In the genomic region with DNA sequence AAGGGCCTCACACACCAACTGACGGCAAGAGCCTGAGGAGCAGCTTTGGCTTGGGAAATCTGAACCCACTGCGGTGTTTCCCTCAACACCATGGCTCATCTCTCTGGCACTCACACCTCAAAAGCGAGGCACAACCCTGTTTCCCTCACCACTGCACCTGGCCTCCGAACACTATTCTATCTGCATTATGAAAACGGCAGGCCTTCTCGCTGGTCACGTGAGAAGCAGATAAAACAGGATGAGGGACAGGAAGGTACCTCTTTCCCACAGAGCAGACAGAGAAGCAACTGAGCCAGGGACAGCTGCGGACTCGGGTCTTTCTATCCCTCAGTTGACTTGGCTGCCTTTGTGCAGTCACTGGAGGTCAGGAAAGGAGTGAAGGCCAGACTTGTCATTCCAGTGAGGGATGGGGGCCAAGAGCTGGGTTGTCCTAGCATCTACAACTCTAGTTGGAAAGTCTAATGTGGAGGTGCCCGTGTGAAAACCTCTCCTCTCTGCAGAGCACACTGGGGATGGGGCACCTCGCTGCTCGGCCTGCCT, we compare ENCODE assay signal across 12 mouse cellular contexts. TPM values are rescaled to one million over a fixed set of nuclear protein-coding genes. Genes with fewer than 3 reads are reported as not detected.
DNase-seq lines count a peak whose midpoint lies in the region; ATAC-seq lines count a peak whose summit lies in the region.
"Had no signal": no experiment of that assay in that cellular context is flagged by ENCODE, and none has a peak within 500 bp of the region (broad histone marks: within the 10 kb centered on the region; RNA-seq: fewer than 3 reads in every experiment).

No protein-coding gene starts in this region.

- no peaks in the 10 kb centered on the region for H3K36me3 ChIP-seq in kidney, embryonic 15.5 days
- H3K36me3 ChIP-seq in liver, embryonic 16.5 days (ENCODE audit: control insufficient read depth, insufficient read depth): no peaks in the 10 kb centered on the region

- DNase-seq in CD4-positive, CD25-positive, alpha-beta regulatory T cell, adult 2 months (ENCODE audit: low read depth, low spot score): peak; percentile 4
- no peak for DNase-seq in kidney, adult 9 months
- DNase-seq in thymus, postnatal 36 days: peak; percentile 48 to 64
- no peak for DNase-seq in left cerebral cortex, postnatal 10 days (ENCODE audit: extremely low spot score in 1 of 2, low spot score in 2 of 2)
- DNase-seq in spleen, postnatal 14 days (ENCODE audit: low spot score in 2 of 2): no peak
- DNase-seq: lung, postnatal 14 days had no signal

- peak overlapping the region; percentile 54; the same call in 1 of the 2 replicates for H3K27ac ChIP-seq in kidney, embryonic 15.5 days
- 0 out of 2 replicates have a peak overlapping the region, but pooled peaks have one; percentile 12 for H3K27ac ChIP-seq in liver, embryonic 16.5 days (ENCODE audit: low read length)

- intact Hi-C loops in left cerebral cortex, postnatal 10 days (cut with DNase I): no loop called here

- no peak overlapping the region for H3K4me3 ChIP-seq in kidney, embryonic 15.5 days (replicated peaks)
- no peak overlapping the region for H3K4me3 ChIP-seq in liver, embryonic 16.5 days (ENCODE audit: low read depth, low read length)

- WGBS in kidney, embryonic 15.5 days: 81% methylated on average over 12 of the region's 12 CpGs
- WGBS in liver, embryonic 16.5 days (ENCODE audit: insufficient replicate concordance): 48% methylated on average over 12 of the region's 12 CpGs

- H3K9ac ChIP-seq in kidney, embryonic 15.5 days: no peak overlapping the region
- no peak overlapping the region for H3K9ac ChIP-seq in liver, embryonic 16.5 days (ENCODE audit: low read depth, low read length)

- no peak for ATAC-seq in CD4-positive, CD25-positive, alpha-beta regulatory T cell, adult 4 months
- no peak for ATAC-seq in kidney, embryonic 15.5 days (replicated peaks; ENCODE audit: low FRiP score)
- no peak for ATAC-seq in liver, embryonic 16.5 days (ENCODE audit: low read depth)
- ATAC-seq: activated CD4-positive, CD25-positive, alpha-beta regulatory T cell, adult 4 months; inflammation-experienced regulatory T-cells, adult 6 months had no signal

- H3K4me1 ChIP-seq in kidney, embryonic 15.5 days: peaks cover 50% of the 10 kb centered on the region
- H3K4me1 ChIP-seq in liver, embryonic 16.5 days (ENCODE audit: control insufficient read depth, low read depth, low read length): peaks cover 35% of the 10 kb centered on the region

- H3K4me2 ChIP-seq in kidney, embryonic 15.5 days: no peak overlapping the region
- no peak overlapping the region for H3K4me2 ChIP-seq in liver, embryonic 16.5 days (ENCODE audit: low read depth, low read length)

- no peaks in the 10 kb centered on the region for H3K27me3 ChIP-seq in kidney, embryonic 15.5 days
- no peaks in the 10 kb centered on the region for H3K27me3 ChIP-seq in liver, embryonic 16.5 days (ENCODE audit: control insufficient read depth, insufficient read depth, low read depth, low read length)

- H3K9me3 ChIP-seq in kidney, embryonic 15.5 days (replicated peaks): no peaks in the 10 kb centered on the region
- no peaks in the 10 kb centered on the region for H3K9me3 ChIP-seq in liver, embryonic 16.5 days (replicated peaks; ENCODE audit: control insufficient read depth, low read length)
- H3K9me3 ChIP-seq: G1E had no signal

RNA-seq across cellular contexts. Expression of a gene that starts 29.2 kb away (rescaled TPM):
- 1 to 10 TPM; 2.3 to 2.8 TPM for polyA plus RNA-seq in CD4-positive, CD25-positive, alpha-beta regulatory T cell, adult 4 months (2017; shearing (Covaris generic))
- polyA plus RNA-seq in kidney, embryonic 15.5 days (2015; fragmentation: Nextera tagmentation; extraction: Ambion mirVana): 9.9 and 10.4 TPM in 2 replicates
- 6.2 and 7.2 TPM in 2 replicates for polyA plus RNA-seq in liver, embryonic 16.5 days (2015; fragmentation: Nextera tagmentation; extraction: Ambion mirVana)
- total RNA-seq in left cerebral cortex, postnatal 10 days (2021): 10 to 100 TPM; 17.7 to 19.2 TPM

Comparison
In these comparisons a context has a peak if more than half of its experiments do, and no peak if none do; other contexts are left out.
1. DNase-seq: peak in CD4-positive, CD25-positive, alpha-beta regulatory T cell, adult 2 months (single experiment) and thymus, postnatal 36 days (2 of 2); none in kidney, adult 9 months (single experiment), left cerebral cortex, postnatal 10 days (0 of 2) and spleen, postnatal 14 days (0 of 2).